Mouse (Mus musculus): ENCODE data around the gene Rnasel. TPM values are rescaled to one million over a fixed set of nuclear protein-coding genes. Genes with fewer than 3 reads are reported as not detected.
A peak's percentile ranks its signal among the peaks of the same experiment; 100 is the strongest.

The Rnasel gene
- polyA plus RNA-seq, 1 experiment from 2014 or later = 24.5 TPM

DNA sequence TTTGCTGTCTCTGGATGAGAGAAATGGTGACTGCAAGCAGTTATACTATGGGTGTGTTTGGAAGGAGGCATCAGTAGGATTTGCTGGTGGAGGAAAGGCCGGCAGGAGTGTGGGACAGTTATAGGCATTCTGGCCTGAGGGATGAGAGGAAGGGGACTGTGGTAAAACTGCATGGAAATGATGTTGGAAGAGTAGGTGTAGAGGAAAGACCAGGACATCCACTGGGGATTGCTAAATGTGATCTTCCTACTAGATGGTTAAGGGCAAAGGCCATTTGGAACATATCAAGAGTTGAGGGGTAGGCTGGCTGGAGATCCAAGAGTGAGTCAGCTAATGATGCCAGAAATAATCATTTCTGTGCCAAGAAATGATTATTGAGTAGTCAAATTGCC is 21.5 kb downstream of the Rnasel start:
- Histone ChIP-seq H3K4me3 (replicated peaks) (no peak overlapping the region), H3K4me2 (no peak overlapping the region), H3K36me3 (replicated peaks) (no peaks in the 10 kb centered on the region), H3K27me3 (no peaks in the 10 kb centered on the region), H3K4me1 (replicated peaks) (no peaks in the 10 kb centered on the region), H3K9me3 (replicated peaks) (no peaks in the 10 kb centered on the region), H3K9ac (no peak overlapping the region), H3K27ac (replicated peaks) (0 out of 2 replicates have a peak overlapping the region, but pooled peaks have one; percentile 25)
- WGBS (ENCODE audit: insufficient replicate concordance) = 62% methylated on average over 1 of the region's 1 CpGs
- ATAC-seq (ENCODE audit: insufficient read depth) = peak; percentile 25; the same call in 1 of the 2 replicates

DNA sequence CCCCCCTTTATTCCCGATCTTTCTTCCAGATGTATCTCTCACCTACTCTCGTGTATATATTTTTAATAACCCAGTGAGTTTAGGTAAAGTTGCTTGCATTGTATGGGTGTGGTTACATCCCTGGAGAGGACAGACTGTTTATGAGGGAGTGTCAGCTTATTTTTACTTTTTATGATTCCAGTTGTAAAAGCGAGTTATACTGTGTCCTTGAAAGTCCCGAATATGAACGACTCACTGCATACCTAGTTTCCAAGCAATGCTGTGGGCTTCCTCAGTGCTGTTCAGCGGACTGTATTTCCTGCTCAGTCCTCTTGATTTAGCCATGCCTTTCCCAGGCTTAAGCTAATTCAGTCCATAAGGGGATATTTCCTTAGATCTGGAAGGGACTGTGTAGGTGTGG is 25.9 kb downstream of the Rnasel start:
- Histone ChIP-seq H3K27ac (replicated peaks) (no peak overlapping the region), H3K36me3 (replicated peaks) (no peaks in the 10 kb centered on the region), H3K4me1 (replicated peaks) (no peaks in the 10 kb centered on the region), H3K4me3 (replicated peaks) (no peak overlapping the region), H3K9ac (no peak overlapping the region), H3K4me2 (no peak overlapping the region), H3K27me3 (no peaks in the 10 kb centered on the region), H3K9me3 (replicated peaks) (no peaks in the 10 kb centered on the region)
- ATAC-seq (ENCODE audit: insufficient read depth) = no peak
- WGBS (ENCODE audit: insufficient replicate concordance) = 65% methylated on average over 6 of the region's 6 CpGs

DNA sequence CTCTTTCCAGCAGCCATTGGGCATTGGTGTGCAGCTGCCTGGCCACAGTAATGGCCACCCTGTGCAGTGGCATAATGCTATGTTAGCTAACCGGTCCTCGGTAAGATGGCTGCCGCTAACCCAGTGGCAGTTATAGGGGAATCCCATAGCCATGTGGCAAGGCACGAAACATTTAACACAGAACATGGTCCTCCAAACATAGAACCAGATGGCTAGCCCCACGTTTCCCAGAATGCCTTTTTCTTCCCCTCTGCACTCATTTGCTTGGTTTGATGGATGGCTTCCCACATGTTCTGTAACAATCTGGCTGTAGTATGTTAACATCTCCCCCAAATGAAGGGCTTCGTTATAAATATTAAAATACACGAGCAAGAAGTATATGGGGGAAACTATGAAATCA is 27.0 kb downstream of the Rnasel start:
- Histone ChIP-seq H3K36me3 (replicated peaks) (no peaks in the 10 kb centered on the region), H3K4me3 (replicated peaks) (no peak overlapping the region), H3K27ac (replicated peaks) (no peak overlapping the region), H3K27me3 (no peaks in the 10 kb centered on the region), H3K4me1 (replicated peaks) (no peaks in the 10 kb centered on the region), H3K9ac (no peak overlapping the region), H3K9me3 (replicated peaks) (no peaks in the 10 kb centered on the region), H3K4me2 (no peak overlapping the region)
- WGBS (ENCODE audit: insufficient replicate concordance) = 67% methylated on average over 7 of the region's 7 CpGs
- no peak for ATAC-seq (ENCODE audit: insufficient read depth)

DNA sequence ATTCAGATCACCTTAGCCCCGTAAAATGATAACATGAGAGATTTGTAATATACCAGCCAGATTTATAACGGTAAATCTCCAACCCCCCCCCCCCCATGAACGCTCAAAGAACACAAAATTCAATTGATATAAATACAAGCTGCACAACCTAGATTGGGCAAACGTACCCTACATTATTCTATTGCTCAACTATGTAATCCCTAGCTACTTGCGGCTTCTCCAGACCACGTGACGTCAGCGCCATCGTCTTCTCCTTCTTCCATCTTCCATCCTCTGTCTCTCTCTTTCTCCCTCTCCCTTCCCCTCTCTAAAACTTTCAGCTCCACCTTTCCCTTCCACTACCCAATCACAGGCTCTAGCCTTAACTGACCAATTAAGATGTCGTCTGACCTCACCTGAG is 29.0 kb downstream of the Rnasel start:
- 69% methylated on average over 10 of the region's 10 CpGs for WGBS (ENCODE audit: insufficient replicate concordance)
- H3K9me3 ChIP-seq (replicated peaks) = no peaks in the 10 kb centered on the region
- H3K27me3 ChIP-seq = no peaks in the 10 kb centered on the region
- no peak overlapping the region for H3K9ac ChIP-seq
- H3K27ac ChIP-seq (replicated peaks) = no peak overlapping the region
- H3K36me3 ChIP-seq (replicated peaks) = no peaks in the 10 kb centered on the region
- H3K4me2 ChIP-seq = no peak overlapping the region
- ATAC-seq (ENCODE audit: insufficient read depth) = no peak
- no peak overlapping the region for H3K4me3 ChIP-seq (replicated peaks)
- no peaks in the 10 kb centered on the region for H3K4me1 ChIP-seq (replicated peaks)

DNA sequence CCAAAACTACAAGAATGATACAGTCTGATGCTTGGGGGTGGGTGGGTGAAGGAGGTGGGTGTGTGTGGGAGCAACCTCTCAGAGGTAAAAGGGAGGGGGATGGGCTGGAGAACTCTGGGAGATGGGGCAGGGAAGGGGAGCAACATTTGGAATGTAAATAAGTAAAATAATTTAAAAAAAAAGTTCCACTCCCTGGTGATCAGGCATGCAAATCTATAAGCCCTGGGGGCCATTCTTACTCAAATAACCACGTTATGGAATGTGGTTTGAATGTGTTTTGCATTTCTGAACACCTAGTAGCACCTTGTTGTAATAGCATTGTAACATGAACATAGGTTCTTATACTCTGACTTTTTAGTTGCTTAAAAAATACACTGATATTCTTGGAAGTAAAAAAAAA is 34.1 kb downstream of the Rnasel start:
- Histone ChIP-seq H3K27ac (replicated peaks) (no peak overlapping the region), H3K4me2 (no peak overlapping the region), H3K27me3 (no peaks in the 10 kb centered on the region), H3K9ac (no peak overlapping the region), H3K4me3 (replicated peaks) (no peak overlapping the region), H3K36me3 (replicated peaks) (no peaks in the 10 kb centered on the region), H3K4me1 (replicated peaks) (no peaks in the 10 kb centered on the region), H3K9me3 (replicated peaks) (no peaks in the 10 kb centered on the region)
- 34% methylated on average over 1 of the region's 1 CpGs for WGBS (ENCODE audit: insufficient replicate concordance)
- ATAC-seq (ENCODE audit: insufficient read depth) = no peak

DNA sequence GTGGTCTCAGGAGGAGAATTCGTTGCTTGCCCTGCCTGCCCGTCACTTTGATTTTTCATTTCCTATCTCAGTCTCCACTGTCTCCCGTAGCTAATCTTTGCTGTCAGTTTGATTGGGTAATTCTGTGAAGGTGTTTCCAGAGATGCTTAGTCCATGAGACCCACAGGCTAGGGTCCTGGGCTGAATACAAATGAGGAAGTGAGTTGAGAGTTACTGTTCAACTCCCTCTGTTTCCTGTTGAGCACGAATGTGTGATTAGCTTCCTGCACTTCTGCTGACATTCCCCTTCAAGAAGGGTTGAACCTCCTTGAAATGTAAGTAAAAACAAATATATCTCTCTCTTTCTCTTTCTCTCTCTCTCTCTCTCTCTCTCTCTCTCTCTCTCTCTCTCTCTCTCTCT is 36.4 kb downstream of the Rnasel start:
- H3K4me1 ChIP-seq (replicated peaks) = no peaks in the 10 kb centered on the region
- H3K36me3 ChIP-seq (replicated peaks) = no peaks in the 10 kb centered on the region
- WGBS (ENCODE audit: insufficient replicate concordance) = 15% methylated on average over 4 of the region's 4 CpGs
- no peak for ATAC-seq (ENCODE audit: insufficient read depth)
- no peaks in the 10 kb centered on the region for H3K27me3 ChIP-seq
- no peak overlapping the region for H3K4me3 ChIP-seq (replicated peaks)
- no peak overlapping the region for H3K4me2 ChIP-seq
- no peak overlapping the region for H3K27ac ChIP-seq (replicated peaks)
- no peak overlapping the region for H3K9ac ChIP-seq
- H3K9me3 ChIP-seq (replicated peaks) = no peaks in the 10 kb centered on the region

DNA sequence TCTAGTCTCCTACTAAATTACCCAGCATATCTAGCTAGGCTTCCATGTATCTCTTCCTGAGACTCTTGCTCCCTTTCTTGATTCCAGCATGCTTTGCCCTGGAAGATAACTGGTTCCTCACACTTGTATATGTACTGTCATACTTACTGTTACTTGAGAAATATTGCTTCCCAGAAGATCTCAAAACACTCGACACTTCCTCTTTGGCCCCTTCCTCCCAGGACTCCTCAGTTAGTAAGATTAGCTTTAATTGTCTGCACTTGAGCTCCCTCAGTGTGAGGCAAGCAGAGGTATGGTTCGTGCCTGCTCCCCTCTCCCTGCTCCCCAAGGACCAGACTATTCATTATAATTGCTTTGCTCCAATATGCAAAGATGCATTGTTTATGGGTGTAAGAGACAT is 41.5 kb downstream of the Rnasel start:
- no peak overlapping the region for H3K27ac ChIP-seq (replicated peaks)
- H3K9me3 ChIP-seq (replicated peaks) = no peaks in the 10 kb centered on the region
- H3K4me2 ChIP-seq = no peak overlapping the region
- no peaks in the 10 kb centered on the region for H3K4me1 ChIP-seq (replicated peaks)
- H3K27me3 ChIP-seq = no peaks in the 10 kb centered on the region
- 11% methylated on average over 2 of the region's 2 CpGs for WGBS (ENCODE audit: insufficient replicate concordance)
- no peak overlapping the region for H3K4me3 ChIP-seq (replicated peaks)
- no peaks in the 10 kb centered on the region for H3K36me3 ChIP-seq (replicated peaks)
- no peak overlapping the region for H3K9ac ChIP-seq
- ATAC-seq (ENCODE audit: insufficient read depth) = no peak

DNA sequence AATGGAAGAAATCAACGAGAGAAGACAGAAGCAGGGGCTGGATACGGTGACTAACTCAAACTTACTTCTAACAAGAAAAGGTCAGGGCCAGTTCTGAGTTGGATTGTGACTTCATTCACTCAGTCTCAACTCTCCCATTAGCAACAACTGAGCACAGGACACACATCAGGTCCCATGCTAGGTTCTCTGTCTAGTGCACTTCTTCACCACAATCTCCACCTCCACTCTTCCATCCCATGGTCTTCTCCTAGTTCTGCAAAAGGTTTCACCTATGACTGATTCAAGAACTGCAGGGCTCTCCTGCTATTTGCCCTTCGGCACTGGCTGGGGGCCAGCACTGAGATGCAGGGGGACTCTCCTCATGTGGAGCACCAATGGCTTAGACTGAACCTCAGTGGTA is 45.0 kb downstream of the Rnasel start:
- no peak overlapping the region for H3K27ac ChIP-seq (replicated peaks)
- H3K4me2 ChIP-seq = no peak overlapping the region
- H3K9ac ChIP-seq = no peak overlapping the region
- no peaks in the 10 kb centered on the region for H3K9me3 ChIP-seq (replicated peaks)
- H3K4me3 ChIP-seq (replicated peaks) = no peak overlapping the region
- ATAC-seq (ENCODE audit: insufficient read depth) = no peak
- H3K4me1 ChIP-seq (replicated peaks) = no peaks in the 10 kb centered on the region
- H3K36me3 ChIP-seq (replicated peaks) = no peaks in the 10 kb centered on the region
- no peaks in the 10 kb centered on the region for H3K27me3 ChIP-seq
- WGBS (ENCODE audit: insufficient replicate concordance) = 71% methylated on average over 3 of the region's 3 CpGs

DNA sequence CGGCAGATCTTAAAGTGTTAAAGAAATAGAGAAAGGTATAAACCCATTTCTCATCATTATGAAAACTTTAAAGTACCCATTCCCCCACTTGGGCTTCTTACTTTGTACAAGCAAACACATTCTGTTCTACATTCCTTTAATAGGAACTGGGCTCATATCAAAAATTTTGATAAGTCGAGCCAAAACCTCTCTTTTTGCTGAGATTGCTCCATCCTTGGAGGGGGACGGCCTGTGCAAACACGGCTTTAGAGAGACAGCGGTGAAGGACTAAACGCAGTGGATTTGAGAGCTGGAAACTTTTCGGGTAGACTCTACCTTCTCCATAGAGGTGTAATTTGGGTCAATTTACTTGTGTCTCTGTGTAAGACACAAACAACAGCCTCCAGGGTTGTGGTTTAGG is 53.5 kb downstream of the Rnasel start:
- no peaks in the 10 kb centered on the region for H3K4me1 ChIP-seq (replicated peaks)
- no peaks in the 10 kb centered on the region for H3K9me3 ChIP-seq (replicated peaks)
- no peak overlapping the region for H3K9ac ChIP-seq
- WGBS (ENCODE audit: insufficient replicate concordance) = 52% methylated on average over 7 of the region's 7 CpGs
- H3K36me3 ChIP-seq (replicated peaks) = no peaks in the 10 kb centered on the region
- H3K27me3 ChIP-seq = no peaks in the 10 kb centered on the region
- H3K4me3 ChIP-seq (replicated peaks) = no peak overlapping the region
- no peak for ATAC-seq (ENCODE audit: insufficient read depth)
- no peak overlapping the region for H3K27ac ChIP-seq (replicated peaks)
- H3K4me2 ChIP-seq = no peak overlapping the region

DNA sequence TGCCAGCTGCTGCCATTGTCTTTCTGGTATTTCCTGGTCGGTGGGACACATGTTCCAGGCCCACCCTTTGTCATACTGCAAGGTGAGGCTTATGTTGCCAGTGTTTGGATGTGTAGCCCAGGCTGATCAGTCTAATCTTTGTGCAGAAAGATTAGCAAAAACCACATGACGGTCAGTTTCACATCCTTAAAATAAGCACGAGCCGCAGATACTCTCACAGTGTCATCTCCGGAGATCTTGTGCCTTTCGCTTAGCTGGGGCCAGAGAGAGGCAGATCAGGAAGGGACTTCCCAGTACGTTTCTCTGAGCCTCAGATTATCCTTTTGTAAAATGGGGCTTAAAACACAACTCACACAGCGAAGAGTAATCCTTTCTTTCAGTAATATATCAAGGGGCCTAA is 54.3 kb downstream of the Rnasel start:
- no peak overlapping the region for H3K4me2 ChIP-seq
- ATAC-seq (ENCODE audit: insufficient read depth) = no peak
- H3K27me3 ChIP-seq = no peaks in the 10 kb centered on the region
- H3K9me3 ChIP-seq (replicated peaks) = no peaks in the 10 kb centered on the region
- H3K4me3 ChIP-seq (replicated peaks) = no peak overlapping the region
- no peak overlapping the region for H3K9ac ChIP-seq
- 42% methylated on average over 8 of the region's 8 CpGs for WGBS (ENCODE audit: insufficient replicate concordance)
- no peaks in the 10 kb centered on the region for H3K4me1 ChIP-seq (replicated peaks)
- H3K36me3 ChIP-seq (replicated peaks) = no peaks in the 10 kb centered on the region
- H3K27ac ChIP-seq (replicated peaks) = no peak overlapping the region

DNA sequence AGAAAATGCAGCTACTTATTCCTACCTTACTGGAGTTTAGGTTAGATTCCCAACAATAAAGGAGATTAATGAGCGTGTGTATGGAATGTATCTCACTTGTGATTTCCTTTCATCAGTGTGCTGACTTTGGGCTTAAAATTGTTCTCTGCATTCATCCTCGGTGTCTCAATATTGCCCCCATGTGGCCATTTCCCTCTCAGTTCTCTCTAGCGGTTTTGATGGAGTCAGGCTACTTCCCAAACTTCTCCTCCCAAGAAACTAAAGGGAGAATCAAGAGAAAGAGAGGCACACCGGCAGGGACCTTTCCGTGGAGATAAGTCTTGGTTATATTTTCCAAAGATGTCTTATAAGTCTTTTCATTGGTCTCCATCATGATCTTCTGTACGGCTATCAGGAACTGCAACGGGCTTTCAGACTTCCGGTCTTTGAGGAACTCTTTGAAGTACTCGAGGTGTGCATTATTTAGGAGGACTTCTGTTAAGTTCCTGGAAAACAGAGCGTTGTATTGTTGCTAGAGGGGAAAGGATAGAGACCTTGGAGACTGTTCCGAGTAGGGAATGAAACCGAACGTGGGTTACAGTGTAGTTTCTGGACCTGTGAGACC is 58.3 kb downstream of the Rnasel start:
- WGBS (ENCODE audit: insufficient replicate concordance) = 26% methylated on average over 13 of the region's 13 CpGs

More for the DNA sequence above, 58.3 kb downstream of the Rnasel start:
- H3K9me3 ChIP-seq (replicated peaks) = no peaks in the 10 kb centered on the region
- no peak overlapping the region for H3K4me3 ChIP-seq (replicated peaks)
- no peaks in the 10 kb centered on the region for H3K36me3 ChIP-seq (replicated peaks)
- H3K4me2 ChIP-seq = peak overlapping the region; percentile 40
- no peaks in the 10 kb centered on the region for H3K4me1 ChIP-seq (replicated peaks)
- H3K27me3 ChIP-seq = no peaks in the 10 kb centered on the region
- H3K9ac ChIP-seq = no peak overlapping the region
- H3K27ac ChIP-seq (replicated peaks) = no peak overlapping the region
- ATAC-seq (ENCODE audit: insufficient read depth) = no peak
